Mouse (Mus musculus): ENCODE measurements around the gene Cth. TPM values are rescaled to one million over a fixed set of nuclear protein-coding genes. Genes with fewer than 3 reads are reported as not detected.

Cth gene
- total RNA-seq, 2 experiments from 2014 or later = 3.2 to 3.7 TPM

- DNase-seq (ENCODE audit: low spot score) = no peak
- intact Hi-C loops (cut with DNase I) = no loop called here
These were observed 3.5 kb downstream of the Cth start for GRCm38 (mm10) chr3:157921376-157921775.

GRCm38 (mm10) chr3:157916336-157916735, 8.5 kb downstream of the Cth start:
- intact Hi-C loops (cut with DNase I) = no loop called here
- no peak for DNase-seq (ENCODE audit: low spot score)

- intact Hi-C loops (cut with DNase I) = no loop called here
- no peak for DNase-seq (ENCODE audit: low spot score)
These were observed 12.7 kb downstream of the Cth start for GRCm38 (mm10) chr3:157912155-157912554.

GRCm38 (mm10) chr3:157910262-157910661, 14.6 kb downstream of the Cth start:
- DNase-seq (ENCODE audit: low spot score) = no peak
- intact Hi-C loops (cut with DNase I) = no loop called here

GRCm38 (mm10) chr3:157908166-157908565, 16.7 kb downstream of the Cth start:
- DNase-seq (ENCODE audit: low spot score) = no peak
- intact Hi-C loops (cut with DNase I) = no loop called here

- no peak for DNase-seq (ENCODE audit: low spot score)
- intact Hi-C loops (cut with DNase I) = no loop called here
These were observed 23.2 kb downstream of the Cth start for GRCm38 (mm10) chr3:157901721-157902120.

GRCm38 (mm10) chr3:157899986-157900385, 24.9 kb downstream of the Cth start:
- no peak for DNase-seq (ENCODE audit: low spot score)
- intact Hi-C loops (cut with DNase I) = no loop called here

GRCm38 (mm10) chr3:157897645-157898044, 27.2 kb downstream of the Cth start:
- intact Hi-C loops (cut with DNase I) = no loop called here
- no peak for DNase-seq (ENCODE audit: low spot score)

GRCm38 (mm10) chr3:157891819-157892218, 33.1 kb downstream of the Cth start:
- no peak for DNase-seq (ENCODE audit: low spot score)
- intact Hi-C loops (cut with DNase I) = no loop called here

GRCm38 (mm10) chr3:157884081-157884643, 40.7 kb downstream of the Cth start:
- no peak for DNase-seq (ENCODE audit: low spot score)

GRCm38 (mm10) chr3:157883085-157883484, 41.8 kb downstream of the Cth start:
- intact Hi-C loops (cut with DNase I) = no loop called here
- DNase-seq (ENCODE audit: low spot score) = no peak

More at GRCm38 (mm10) chr3:157884081-157884643, 40.7 kb downstream of the Cth start:
- intact Hi-C loops (cut with DNase I) = no loop called here

- no peak for DNase-seq (ENCODE audit: low spot score)
- intact Hi-C loops (cut with DNase I) = no loop called here
These were observed 42.9 kb downstream of the Cth start for GRCm38 (mm10) chr3:157881992-157882391.

GRCm38 (mm10) chr3:157880983-157881382, 43.9 kb downstream of the Cth start:
- no peak for DNase-seq (ENCODE audit: low spot score)
- intact Hi-C loops (cut with DNase I) = no loop called here

- intact Hi-C loops (cut with DNase I) = loop anchor here (2.0 kb wide), 1 partner anchor 199 kb away; no protein-coding TSS in a partner anchor
- DNase-seq (ENCODE audit: low spot score) = no peak
These were observed 47.0 kb downstream of the Cth start for GRCm38 (mm10) chr3:157877847-157878246.

- intact Hi-C loops (cut with DNase I) = loop anchor here (2.0 kb wide), 1 partner anchor 200 kb away; no protein-coding TSS in a partner anchor
- DNase-seq (ENCODE audit: low spot score) = no peak
These were observed 48.3 kb downstream of the Cth start for GRCm38 (mm10) chr3:157876439-157877156.

- intact Hi-C loops (cut with DNase I) = no loop called here
- DNase-seq (ENCODE audit: low spot score) = no peak
These were observed 52.0 kb downstream of the Cth start for GRCm38 (mm10) chr3:157872897-157873296.

- intact Hi-C loops (cut with DNase I) = no loop called here
- no peak for DNase-seq (ENCODE audit: low spot score)
These were observed 57.0 kb downstream of the Cth start for GRCm38 (mm10) chr3:157867836-157868235.

- no peak for DNase-seq (ENCODE audit: low spot score)
- intact Hi-C loops (cut with DNase I) = no loop called here
These were observed 58.6 kb downstream of the Cth start for GRCm38 (mm10) chr3:157866251-157866650.

GRCm38 (mm10) chr3:157865848-157866247, 59.0 kb downstream of the Cth start:
- intact Hi-C loops (cut with DNase I) = no loop called here
- DNase-seq (ENCODE audit: low spot score) = no peak

GRCm38 (mm10) chr3:157865431-157865830, 59.4 kb downstream of the Cth start:
- no peak for DNase-seq (ENCODE audit: low spot score)
- intact Hi-C loops (cut with DNase I) = no loop called here

- no peak for DNase-seq (ENCODE audit: low spot score)
- intact Hi-C loops (cut with DNase I) = no loop called here
These were observed 72.1 kb downstream of the Cth start for GRCm38 (mm10) chr3:157852806-157853205.

- intact Hi-C loops (cut with DNase I) = no loop called here
- DNase-seq (ENCODE audit: low spot score) = no peak
These were observed 76.4 kb downstream of the Cth start for GRCm38 (mm10) chr3:157848503-157848902.
